8 mouse cellular contexts compared by ENCODE assay signal in genomic region chr9:109894413-109895090, GRCm38 (mm10). TPM values are rescaled to one million over a fixed set of nuclear protein-coding genes. Genes with fewer than 3 reads are reported as not detected.
DNase-seq lines count a peak whose midpoint lies in the region; ATAC-seq and TF ChIP-seq lines count a peak whose summit lies in the region.

No protein-coding gene starts in this region.

- H3K27ac ChIP-seq in forebrain, embryonic 12.5 days: peak overlapping the region; percentile 68
- peak overlapping the region; percentile 72 for H3K27ac ChIP-seq in heart, embryonic 16.5 days (ENCODE audit: low read length)
- H3K27ac ChIP-seq in liver, embryonic 13.5 days: peak overlapping the region; percentile 20; the same call in 1 of the 2 replicates
- peak overlapping the region; percentile 81 for H3K27ac ChIP-seq in neural tube, embryonic 11.5 days (ENCODE audit: low read depth, low read length)

- ATAC-seq in forebrain, embryonic 12.5 days (ENCODE audit: low FRiP score): peak; percentile 77
- peak; percentile 78 for ATAC-seq in heart, embryonic 16.5 days (replicated peaks; ENCODE audit: extremely low read depth, insufficient read depth, low FRiP score)
- peak; percentile 55 for ATAC-seq in liver, embryonic 13.5 days (ENCODE audit: low read depth)
- peak; percentile 64; the same call in 1 of the 2 replicates for ATAC-seq in neural tube, embryonic 11.5 days (ENCODE audit: insufficient read depth, low FRiP score, low TSS enrichment)

- peaks cover 6% of the 10 kb centered on the region for H3K4me1 ChIP-seq in forebrain, embryonic 12.5 days
- H3K4me1 ChIP-seq in heart, embryonic 16.5 days (ENCODE audit: control insufficient read depth, insufficient read depth, low read length): peaks cover 19% of the 10 kb centered on the region
- H3K4me1 ChIP-seq in liver, embryonic 13.5 days (replicated peaks): peaks cover 21% of the 10 kb centered on the region
- H3K4me1 ChIP-seq in neural tube, embryonic 11.5 days (ENCODE audit: control insufficient read depth, insufficient read depth, low read length): no peaks in the 10 kb centered on the region

- DNase-seq in CD8-positive naive resting alpha-beta T cell, adult 2 months (ENCODE audit: low read depth in 2 of 2, low spot score in 2 of 2): peak; percentile 23 to 36
- peak; percentile 93 for DNase-seq in brain, embryonic 14.5 days (ENCODE audit: low read depth)
- DNase-seq in kidney, postnatal 14 days: peak; percentile 86
- DNase-seq in liver, embryonic 13.5 days: peak; percentile 32
- peak; percentile 78 for DNase-seq in neural tube, embryonic 11.5 days (ENCODE audit: low spot score)
- DNase-seq in thymus, adult 18-20 months: peak; percentile 26 to 39

- H3K9me3 ChIP-seq in forebrain, embryonic 12.5 days: no peaks in the 10 kb centered on the region
- H3K9me3 ChIP-seq in heart, embryonic 16.5 days (replicated peaks; ENCODE audit: control insufficient read depth, low read length): no peaks in the 10 kb centered on the region
- no peaks in the 10 kb centered on the region for H3K9me3 ChIP-seq in liver, embryonic 13.5 days (replicated peaks)
- no peaks in the 10 kb centered on the region for H3K9me3 ChIP-seq in neural tube, embryonic 11.5 days (ENCODE audit: control insufficient read depth, low read length)

- 0 out of 2 replicates have a peak overlapping the region, but pooled peaks have one; percentile 29 for H3K9ac ChIP-seq in forebrain, embryonic 12.5 days
- H3K9ac ChIP-seq in heart, embryonic 16.5 days (ENCODE audit: low read length): peak overlapping the region; percentile 31; the same call in 1 of the 2 replicates
- no peak overlapping the region for H3K9ac ChIP-seq in liver, embryonic 13.5 days
- peak overlapping the region; percentile 40; the same call in 1 of the 2 replicates for H3K9ac ChIP-seq in neural tube, embryonic 11.5 days (ENCODE audit: low read length)

- H3K36me3 ChIP-seq in forebrain, embryonic 12.5 days (replicated peaks): peaks cover 61% of the 10 kb centered on the region
- H3K36me3 ChIP-seq in heart, embryonic 16.5 days (ENCODE audit: control insufficient read depth, insufficient read depth): peaks cover 40% of the 10 kb centered on the region
- peaks cover 63% of the 10 kb centered on the region for H3K36me3 ChIP-seq in liver, embryonic 13.5 days
- H3K36me3 ChIP-seq in neural tube, embryonic 11.5 days (ENCODE audit: control insufficient read depth, insufficient read depth, low read length): peaks cover 18% of the 10 kb centered on the region

- H3K4me2 ChIP-seq in forebrain, embryonic 12.5 days: no peak overlapping the region
- no peak overlapping the region for H3K4me2 ChIP-seq in heart, embryonic 16.5 days (ENCODE audit: low read depth, low read length)
- no peak overlapping the region for H3K4me2 ChIP-seq in liver, embryonic 13.5 days
- no peak overlapping the region for H3K4me2 ChIP-seq in neural tube, embryonic 11.5 days (ENCODE audit: low read depth)

- TF ChIP-seq CTCF in brain, embryonic 14.5 days (IDR thresholded peaks at IDR 0.05; ENCODE audit: borderline replicate concordance, extremely low read depth, insufficient read depth, insufficient read length): peak; percentile 83

- no peaks in the 10 kb centered on the region for H3K27me3 ChIP-seq in forebrain, embryonic 12.5 days
- no peaks in the 10 kb centered on the region for H3K27me3 ChIP-seq in heart, embryonic 16.5 days (ENCODE audit: control insufficient read depth, insufficient read depth, low read length)
- no peaks in the 10 kb centered on the region for H3K27me3 ChIP-seq in liver, embryonic 13.5 days
- no peaks in the 10 kb centered on the region for H3K27me3 ChIP-seq in neural tube, embryonic 11.5 days (ENCODE audit: control insufficient read depth, insufficient read depth, low read length)

- H3K4me3 ChIP-seq in forebrain, embryonic 12.5 days (replicated peaks): no peak overlapping the region
- no peak overlapping the region for H3K4me3 ChIP-seq in heart, embryonic 16.5 days (ENCODE audit: low read length)
- no peak overlapping the region for H3K4me3 ChIP-seq in liver, embryonic 13.5 days (replicated peaks)
- H3K4me3 ChIP-seq in neural tube, embryonic 11.5 days (ENCODE audit: low read depth, low read length): no peak overlapping the region

- WGBS in forebrain, embryonic 12.5 days: 46% methylated on average over 6 of the region's 6 CpGs
- WGBS in heart, embryonic 16.5 days: 25% methylated on average over 6 of the region's 6 CpGs
- WGBS in liver, embryonic 13.5 days (ENCODE audit: insufficient replicate concordance): 45% methylated on average over 6 of the region's 6 CpGs
- 36% methylated on average over 6 of the region's 6 CpGs for WGBS in neural tube, embryonic 11.5 days

- TF ChIP-seq POLR2A in brain, embryonic 14.5 days (IDR thresholded peaks at IDR 0.05; ENCODE audit: borderline replicate concordance, extremely low read depth, insufficient read depth, insufficient read length, poor library complexity, severe bottlenecking): no peak

RNA-seq across cellular contexts. Expression of gene Cdc25a, which starts 19.2 kb away (rescaled TPM):
- 15.4 and 16.7 TPM in 2 replicates for polyA plus RNA-seq in brain, embryonic 14.5 days (2012; rRNA removed)
- 42.1 and 44.3 TPM in 2 replicates for polyA plus RNA-seq in forebrain, embryonic 12.5 days (2016; fragmentation: Nextera tagmentation; extraction: Ambion mirVana)
- polyA plus RNA-seq in heart, embryonic 16.5 days (2015; fragmentation: Nextera tagmentation; extraction: Ambion mirVana): 14.2 and 14.3 TPM in 2 replicates
- 16.7 and 18.8 TPM in 2 replicates for polyA plus RNA-seq in liver, embryonic 13.5 days (2015; fragmentation: Nextera tagmentation; extraction: Ambion mirVana)
- 35.4 and 37.9 TPM in 2 replicates for polyA plus RNA-seq in neural tube, embryonic 11.5 days (2014; fragmentation: Nextera tagmentation; extraction: Ambion mirVana)

RNA-seq across cellular contexts. Expression of gene Map4, which starts 36.7 kb away (rescaled TPM):
- polyA plus RNA-seq in brain, embryonic 14.5 days (2012; rRNA removed): 161 and 224 TPM in 2 replicates
- polyA plus RNA-seq in forebrain, embryonic 12.5 days (2016; fragmentation: Nextera tagmentation; extraction: Ambion mirVana): 94.5 and 112 TPM in 2 replicates
- 88.0 and 89.1 TPM in 2 replicates for polyA plus RNA-seq in heart, embryonic 16.5 days (2015; fragmentation: Nextera tagmentation; extraction: Ambion mirVana)
- 9.0 and 12.4 TPM in 2 replicates for polyA plus RNA-seq in liver, embryonic 13.5 days (2015; fragmentation: Nextera tagmentation; extraction: Ambion mirVana)
- polyA plus RNA-seq in neural tube, embryonic 11.5 days (2014; fragmentation: Nextera tagmentation; extraction: Ambion mirVana): 116 and 129 TPM in 2 replicates

RNA-seq across cellular contexts. Expression of gene Camp, which starts 45.1 kb away (rescaled TPM):
- 0.53 and 0.94 TPM in 2 replicates for polyA plus RNA-seq in brain, embryonic 14.5 days (2012; rRNA removed)
- 0.61 and 0.91 TPM in 2 replicates for polyA plus RNA-seq in forebrain, embryonic 12.5 days (2016; fragmentation: Nextera tagmentation; extraction: Ambion mirVana)
- 1.3 and 2.1 TPM in 2 replicates for polyA plus RNA-seq in heart, embryonic 16.5 days (2015; fragmentation: Nextera tagmentation; extraction: Ambion mirVana)
- 39.6 and 41.2 TPM in 2 replicates for polyA plus RNA-seq in liver, embryonic 13.5 days (2015; fragmentation: Nextera tagmentation; extraction: Ambion mirVana)
- polyA plus RNA-seq in neural tube, embryonic 11.5 days (2014; fragmentation: Nextera tagmentation; extraction: Ambion mirVana): 0.68 and 1.1 TPM in 2 replicates

Comparison
In these comparisons a context has a peak if more than half of its experiments do, and no peak if none do; other contexts are left out.
1. DNase-seq: peak in every context shown above with its lines; median percentile 93 in brain, embryonic 14.5 days; 86 in kidney, postnatal 14 days; 78 in neural tube, embryonic 11.5 days; 32 in thymus, adult 18-20 months; 32 in liver, embryonic 13.5 days; 30 in CD8-positive naive resting alpha-beta T cell, adult 2 months.
2. H3K27ac ChIP-seq: peak in every context shown above with its lines; median percentile 81 in neural tube, embryonic 11.5 days; 72 in heart, embryonic 16.5 days; 68 in forebrain, embryonic 12.5 days; 20 in liver, embryonic 13.5 days.
3. RNA of gene Camp, which starts 45.1 kb away (polyA plus RNA-seq): 39.6 to 41.2 TPM in liver, embryonic 13.5 days; 1.3 to 2.1 TPM in heart, embryonic 16.5 days, 0.68 to 1.1 TPM in neural tube, embryonic 11.5 days, 0.53 to 0.94 TPM in brain, embryonic 14.5 days and 0.61 to 0.91 TPM in forebrain, embryonic 12.5 days; every median in the first group is over 10 times any median in the second.
4. Peak in every context shown above with its lines, with median percentiles within 50 percentile points of each other: ATAC-seq.